Mouse (Mus musculus) R1 (cell line): Measurements from ENCODE around the gene Ppid.

Experiments used
- DNase-seq: peaks from one replicate; pipeline ENCODE4 v3.0.0-alpha.2; 2018; ENCODE audit warnings: low read depth, low spot score

Ppid gene

DNA sequence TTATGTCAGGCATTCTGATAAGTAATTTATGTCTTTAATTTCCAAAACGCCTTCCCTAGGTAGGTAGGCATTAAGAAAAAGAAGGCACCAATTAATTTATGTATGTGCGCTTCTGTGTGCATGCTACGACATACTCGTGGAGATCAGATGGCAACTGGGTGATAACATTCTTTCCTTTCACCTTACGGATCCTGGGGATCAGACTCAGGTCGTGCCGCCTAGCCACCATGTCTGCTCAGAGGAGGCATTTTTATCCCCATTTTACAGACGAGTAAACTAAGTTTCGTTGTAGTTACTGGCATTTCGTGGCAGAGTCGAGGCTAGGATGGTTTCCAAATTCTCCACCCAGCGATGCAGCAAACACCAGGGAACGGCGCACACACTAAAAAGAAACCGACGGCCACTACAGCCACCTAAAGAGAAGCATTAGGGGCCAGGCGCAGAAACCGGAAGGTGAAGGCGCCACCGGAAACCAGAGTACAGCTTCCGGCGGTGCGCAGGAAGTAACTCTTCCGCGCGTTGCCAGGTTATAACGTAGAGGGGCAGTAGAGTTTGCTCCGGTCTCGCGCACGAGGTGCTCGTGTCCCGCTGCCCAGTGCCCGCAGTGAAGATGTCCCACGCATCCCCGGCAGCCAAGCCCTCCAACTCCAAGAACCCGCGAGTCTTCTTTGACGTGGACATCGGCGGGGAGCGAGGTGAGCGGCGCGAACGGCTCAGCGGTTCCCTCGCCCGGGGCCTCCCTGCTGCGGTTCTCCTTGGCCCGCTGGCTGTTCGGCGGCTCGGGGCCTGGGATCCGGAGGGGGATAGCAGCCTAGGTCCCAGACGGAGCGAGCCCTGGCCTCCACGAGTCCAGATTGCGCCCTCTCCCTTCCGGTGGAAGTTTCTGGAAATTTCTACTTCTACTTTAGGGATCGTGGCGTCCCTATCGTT, at the start of gene Ppid:
Gene Ppid, plus strand, starts transcription at position 480 of the 930 bp plus-strand sequence.
- peak; percentile 91 for DNase-seq

DNA sequence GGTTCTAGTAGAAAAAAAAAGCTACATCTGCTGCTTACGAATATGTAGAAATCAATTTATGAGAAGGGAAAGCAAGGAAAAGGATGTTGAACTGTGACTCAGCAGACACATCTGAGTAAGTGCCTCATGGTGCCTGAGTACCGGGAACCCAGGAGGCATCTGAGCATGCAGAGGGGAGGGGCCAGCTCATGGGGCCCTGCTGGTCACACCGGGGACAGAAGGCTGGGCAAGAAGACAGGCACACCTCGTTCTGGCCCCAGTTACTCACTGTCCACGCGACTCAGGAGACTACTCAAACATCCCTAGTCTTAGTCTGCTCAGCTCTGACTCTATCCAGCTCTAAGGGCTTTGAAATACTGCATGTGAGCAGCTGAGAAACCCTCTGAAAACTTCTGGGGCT, 48.6 kb upstream of the Ppid start:
- DNase-seq = peak; percentile 53

DNA sequence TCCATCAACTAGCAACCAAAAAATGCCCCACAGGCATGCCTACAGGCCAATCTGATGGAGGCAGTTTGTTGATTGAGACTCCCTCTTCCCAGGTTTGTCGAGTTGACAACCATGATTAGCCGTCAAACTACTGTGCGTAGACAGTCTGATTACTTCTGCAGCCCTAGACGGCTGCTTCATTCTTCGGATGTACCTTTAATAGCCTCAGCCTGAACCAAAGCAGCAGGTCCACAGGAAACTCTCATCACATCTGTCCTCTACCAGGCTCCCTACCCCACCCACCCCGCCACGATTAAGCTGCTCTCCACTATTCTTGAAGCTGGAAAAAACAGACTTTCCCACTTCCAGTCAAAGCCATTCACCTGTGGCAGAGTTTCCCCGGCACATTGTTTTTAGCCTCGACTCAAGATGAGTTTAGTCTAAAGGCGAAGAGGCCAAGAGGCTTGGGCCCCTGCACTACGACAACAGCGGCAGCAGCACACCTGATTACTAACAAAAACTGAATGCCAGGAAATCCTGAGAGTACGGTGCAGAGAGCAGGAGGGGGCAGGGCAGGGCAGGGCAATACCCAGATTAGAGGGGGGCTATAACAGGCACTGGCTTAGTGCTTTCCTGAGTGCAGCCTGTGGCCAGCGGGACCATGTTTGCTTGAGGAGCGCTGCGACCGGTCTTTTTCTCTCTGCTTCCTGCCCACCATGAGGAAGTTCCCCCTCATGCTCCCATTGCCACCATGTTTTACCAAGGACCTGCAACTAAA, 42.3 kb upstream of the Ppid start:
- no peak for DNase-seq

DNA sequence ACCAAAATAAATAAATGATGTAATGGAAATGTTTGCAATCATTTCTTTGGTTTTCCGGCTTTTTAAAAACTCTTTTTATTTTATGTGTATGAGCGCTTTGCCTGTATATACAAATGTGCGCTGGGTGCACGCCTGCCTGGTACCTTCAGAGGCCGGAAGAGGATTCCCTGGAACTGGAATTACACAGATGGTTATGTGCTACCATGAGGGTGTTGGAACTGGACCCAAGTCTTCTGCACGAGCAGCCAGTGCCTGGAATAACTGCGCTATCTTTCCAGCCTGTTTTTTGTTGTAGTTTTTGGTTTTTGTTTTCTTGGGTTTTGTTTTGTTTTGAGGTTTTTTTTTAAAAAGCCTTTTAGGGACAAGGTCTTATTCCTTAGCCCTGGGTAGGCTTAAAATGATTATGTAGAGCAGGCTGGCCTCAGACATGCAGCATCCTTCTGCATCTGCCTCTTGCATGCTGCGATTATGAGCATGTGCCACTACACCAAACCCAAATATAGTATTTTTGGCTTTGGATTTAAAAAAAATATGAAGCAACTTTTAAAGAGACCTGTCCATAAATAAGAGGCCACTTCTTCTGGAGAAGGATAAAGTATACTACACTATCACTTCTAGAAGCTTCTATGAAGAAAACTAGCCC, 41.3 kb upstream of the Ppid start:
- no peak for DNase-seq

- no peak for DNase-seq
These were observed 39.2 kb upstream of the Ppid start for GRCm38 (mm10) chr3:79551826-79552552.

- DNase-seq = no peak
These were observed 37.4 kb upstream of the Ppid start for GRCm38 (mm10) chr3:79553779-79554178.

DNA sequence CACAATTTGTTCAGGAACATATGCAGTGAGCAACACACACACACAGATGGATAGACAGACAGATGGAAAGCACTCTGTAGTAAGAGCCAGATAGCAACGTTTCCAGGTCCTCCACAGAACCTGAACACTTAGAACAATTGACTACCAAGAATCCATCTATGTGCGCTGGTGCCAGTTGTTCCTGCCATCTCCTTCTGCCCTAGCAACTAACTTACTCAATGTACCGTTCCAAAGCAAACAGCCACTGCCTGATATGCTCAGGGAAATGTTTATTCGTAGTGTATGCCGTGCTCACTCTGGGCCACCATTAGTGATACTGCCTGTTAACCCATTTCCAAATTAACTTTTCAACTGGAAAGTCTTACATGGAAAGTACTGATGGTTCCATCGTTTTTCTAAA, 36.1 kb upstream of the Ppid start:
- no peak for DNase-seq

DNA sequence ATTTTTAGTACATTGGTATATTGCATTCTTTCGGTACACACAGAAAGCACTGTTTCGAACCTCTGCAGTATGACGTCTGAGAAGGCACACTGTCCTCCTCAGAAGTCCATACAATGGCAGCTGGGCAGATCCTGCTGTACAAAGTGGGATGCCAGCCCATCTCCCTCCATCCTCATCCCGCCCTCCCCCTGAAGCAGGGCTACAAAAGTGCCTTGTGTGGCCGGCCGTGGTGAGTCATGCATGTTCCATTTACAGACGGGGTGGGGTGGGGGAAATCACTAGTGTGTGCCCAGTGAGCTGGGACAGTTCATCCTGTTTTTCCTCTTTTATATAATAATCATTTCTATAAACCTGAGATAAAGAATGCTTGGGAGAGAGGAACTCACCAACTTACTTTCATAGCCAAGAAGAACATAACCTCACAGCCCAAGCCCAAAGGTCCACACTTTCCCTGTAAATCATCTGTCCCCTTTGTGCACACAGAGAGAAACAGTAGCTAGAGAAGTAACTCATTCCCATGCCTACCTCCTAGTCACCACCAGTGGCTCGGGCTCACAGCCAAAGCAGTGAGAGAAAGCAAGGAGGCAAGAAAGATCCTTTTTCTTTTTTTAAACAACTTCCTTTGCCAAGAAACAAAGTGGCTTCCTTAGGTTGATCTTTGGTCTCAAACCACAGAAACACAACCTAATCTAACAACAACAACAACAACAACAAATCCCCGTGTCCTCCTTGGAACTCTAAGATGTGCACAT, 31.9 kb upstream of the Ppid start:
- no peak for DNase-seq

GRCm38 (mm10) chr3:79559773-79560045, 31.4 kb upstream of the Ppid start:
- DNase-seq = no peak

- no peak for DNase-seq
These were observed 30.6 kb upstream of the Ppid start for GRCm38 (mm10) chr3:79560555-79560954.

GRCm38 (mm10) chr3:79561784-79562715, 29.1 kb upstream of the Ppid start:
- no peak for DNase-seq

GRCm38 (mm10) chr3:79563511-79563910, 27.6 kb upstream of the Ppid start:
- DNase-seq = no peak

- no peak for DNase-seq
These were observed 26.1 kb upstream of the Ppid start for GRCm38 (mm10) chr3:79564875-79565606.

GRCm38 (mm10) chr3:79566716-79567691, 24.1 kb upstream of the Ppid start:
- DNase-seq = peak; percentile 70

DNA sequence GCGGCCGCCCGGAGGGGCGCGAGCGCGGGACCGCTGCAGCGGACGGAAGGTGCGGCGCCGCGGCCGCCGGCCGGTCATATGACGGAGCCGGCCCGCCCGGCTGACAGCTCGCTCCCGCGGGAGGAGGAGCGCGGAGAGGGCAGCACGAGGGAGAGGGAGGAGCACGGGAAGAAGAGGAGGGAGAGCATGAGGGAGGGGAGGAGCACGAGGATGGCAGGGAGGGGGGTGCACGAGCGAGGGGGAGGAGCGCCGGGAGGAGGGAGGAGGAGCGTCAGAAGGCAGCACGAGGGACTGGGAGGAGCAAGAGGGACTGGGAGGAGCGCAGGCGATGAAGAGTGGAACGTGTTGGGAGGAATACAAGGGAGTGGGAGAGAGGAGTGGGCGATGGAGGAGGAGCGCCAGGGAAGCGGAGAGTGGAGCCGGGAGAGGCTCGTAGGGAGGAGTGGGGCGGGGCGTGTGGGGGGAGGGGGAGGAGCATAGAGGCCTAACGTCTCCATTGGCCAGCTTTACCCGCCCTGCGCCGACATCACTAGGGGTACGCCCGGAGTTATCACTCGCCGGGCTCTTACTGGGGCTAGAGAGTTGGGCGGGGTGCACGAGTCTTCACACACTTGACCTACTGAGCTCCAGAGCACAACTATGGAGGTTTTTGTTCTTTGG, 23.3 kb upstream of the Ppid start, which contains the start of gene Fnip2:
Gene Fnip2, minus strand, starts transcription at position 94 of the 660 bp plus-strand sequence.
- peak; percentile 99 for DNase-seq

- peak; percentile 86 for DNase-seq
These were observed 22.4 kb upstream of the Ppid start for GRCm38 (mm10) chr3:79568629-79569350.

- no peak for DNase-seq
These were observed 21.8 kb upstream of the Ppid start for GRCm38 (mm10) chr3:79569351-79569681.
